Mouse (Mus musculus) left cerebral cortex, adult 2 months (tissue): ENCODE results near the gene Clrn3. TPM values are rescaled to one million over a fixed set of nuclear protein-coding genes. Genes with fewer than 3 reads are reported as not detected.
"Not testable (repeated sequence)": the region's sequence is repeated elsewhere in the genome, so short reads cannot be mapped to it uniquely, and the experiment has no call there.

ENCODE experiments used
- DNase-seq, 2 experiments: peaks; one replicate each; pipeline ENCODE4 v3.0.0; 2021 to 2022; ENCODE audit warnings: low spot score in 2 of 2, mixed read lengths in 1 of 2; ENCODE audit errors: extremely low spot score in 1 of 2
- H3K27ac ChIP-seq: fragments of 200-600 bp; 2 replicates; pipeline ENCODE4 v1.8.1; 2022
- H3K4me3 ChIP-seq: fragments of 200-600 bp; 2 replicates; pipeline ENCODE4 v1.8.1; 2022
- CTCF ChIP-seq: fragments of 200-600 bp; IDR thresholded peaks from 2 replicates; pipeline ENCODE4 v1.8.1; 2022; ENCODE audit warnings: antibody characterized with exemption, mild to moderate bottlenecking, moderate library complexity
- intact Hi-C: fragments of 180-260 bp; cut with DNase I; formaldehyde crosslinking; loops from one replicate; pipeline ENCODE4 v1.15.1; 2025
- long read RNA-seq, 2 experiments: library from polyadenylated mRNA; stranded (forward); transcript quantifications; one replicate each; pipeline ENCODE4 v2.0.0; 2021; ENCODE audit warnings: borderline mapping rate in 2 of 2
- total RNA-seq, 2 experiments: library from RNA; stranded (reverse); gene quantifications; 2 replicates each; pipeline ENCODE4 v1.2.3; 2021

Clrn3 gene
- not detected for total RNA-seq
- long read RNA-seq, experiment 1 = 0 reads
- long read RNA-seq, experiment 2 = 0 reads

GRCm38 (mm10) chr7:135528515-135528914, at the start of gene Clrn3:
Gene Clrn3, minus strand, starts transcription at chr7:135528654.
- H3K4me3 ChIP-seq = no peak within 1 kb of the TSS
- intact Hi-C loops = no loop called here
- H3K27ac ChIP-seq = no peak within 1 kb of the TSS
- no peak for DNase-seq
- no peak for TF ChIP-seq CTCF

- intact Hi-C loops = no loop called here
- no peak overlapping the region for H3K27ac ChIP-seq
- no peak for DNase-seq
- TF ChIP-seq CTCF = no peak
- H3K4me3 ChIP-seq = no peak overlapping the region
Measured at GRCm38 (mm10) chr7:135576329-135576728, 47.9 kb upstream of the Clrn3 start.

DNA sequence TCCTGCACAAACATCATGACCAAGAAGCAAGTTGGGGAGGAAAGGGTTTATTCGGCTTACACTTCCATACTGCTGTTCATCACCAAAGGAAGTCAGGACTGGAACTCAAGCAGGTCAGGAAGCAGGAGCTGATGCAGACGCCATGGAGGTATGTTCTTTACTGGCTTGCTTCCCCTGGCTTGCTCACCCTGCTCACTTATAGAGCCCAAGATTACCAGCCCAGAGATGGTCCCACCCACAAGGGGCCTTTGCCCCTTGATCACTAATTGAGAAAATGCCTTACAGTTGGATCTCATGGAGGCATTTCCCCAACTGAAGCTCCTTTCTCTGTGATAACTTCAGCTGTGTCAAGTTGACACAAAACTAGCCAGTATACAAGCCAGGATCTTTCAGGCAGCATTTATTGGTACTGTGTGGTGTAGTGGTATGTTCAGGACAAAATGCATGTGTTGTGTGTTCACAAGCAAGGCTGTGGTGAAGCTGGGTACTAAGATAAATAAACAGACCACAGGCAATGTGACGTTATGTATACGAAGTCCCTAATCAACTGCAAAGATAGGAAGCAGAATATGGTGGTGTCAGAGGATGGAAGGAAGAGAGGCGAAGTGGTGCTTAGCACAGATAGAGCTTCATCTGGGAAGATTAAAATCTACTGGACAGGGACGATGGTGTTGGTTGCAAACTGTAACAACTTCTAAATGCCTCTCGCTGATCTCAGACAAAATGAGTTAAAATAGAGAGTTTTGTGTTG, 47.0 kb upstream of the Clrn3 start:
- H3K27ac ChIP-seq, intact Hi-C loops, H3K4me3 ChIP-seq, DNase-seq: not testable (repeated sequence)

GRCm38 (mm10) chr7:135571951-135572559, 43.6 kb upstream of the Clrn3 start:
- no peak overlapping the region for H3K27ac ChIP-seq
- intact Hi-C loops = no loop called here
- no peak overlapping the region for H3K4me3 ChIP-seq
- TF ChIP-seq CTCF = no peak
- DNase-seq = no peak

DNA sequence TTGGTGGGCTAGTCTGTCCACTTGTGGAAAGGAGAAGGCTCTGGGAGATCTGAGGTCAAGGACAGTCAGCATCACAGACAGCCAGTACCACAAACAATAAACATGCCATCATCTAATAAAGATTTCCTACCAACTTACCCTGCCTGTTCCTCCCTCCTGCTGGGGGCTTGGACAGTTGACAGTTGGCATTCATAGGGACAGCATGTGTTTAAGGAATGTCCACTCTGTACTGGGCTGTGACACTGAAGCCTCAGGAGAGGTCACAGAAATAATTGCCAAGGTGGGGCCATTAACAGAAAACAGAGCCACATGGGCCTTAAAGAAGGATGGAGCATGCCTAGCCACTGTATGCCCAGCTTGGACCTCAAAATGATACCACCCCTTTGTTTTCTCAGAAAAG, 42.9 kb upstream of the Clrn3 start:
- intact Hi-C loops = no loop called here
- no peak overlapping the region for H3K27ac ChIP-seq
- no peak for TF ChIP-seq CTCF
- no peak overlapping the region for H3K4me3 ChIP-seq
- no peak for DNase-seq

DNA sequence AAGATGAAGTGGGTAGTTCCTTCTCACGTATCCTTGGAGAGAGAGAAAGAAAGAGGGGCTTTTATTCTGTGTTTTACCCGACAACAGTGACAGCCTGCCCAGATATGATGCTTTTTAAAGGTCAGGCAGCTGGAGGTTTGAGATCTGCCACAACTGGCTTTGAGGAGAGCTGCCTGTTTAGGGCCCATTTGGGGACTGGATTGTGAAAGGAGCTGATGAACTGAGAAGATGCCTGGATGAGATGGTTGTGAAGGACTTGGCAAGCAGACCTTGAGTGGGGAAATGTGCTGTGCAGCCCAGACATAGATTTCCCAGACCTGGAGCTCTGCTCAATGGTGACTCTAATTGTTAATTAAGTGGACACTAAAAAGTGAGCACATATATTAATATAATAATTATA, 40.1 kb upstream of the Clrn3 start:
- intact Hi-C loops = no loop called here
- DNase-seq = no peak
- no peak overlapping the region for H3K27ac ChIP-seq
- no peak overlapping the region for H3K4me3 ChIP-seq
- no peak for TF ChIP-seq CTCF

- intact Hi-C loops = no loop called here
Measured at GRCm38 (mm10) chr7:135567582-135567981, 39.1 kb upstream of the Clrn3 start.

DNA sequence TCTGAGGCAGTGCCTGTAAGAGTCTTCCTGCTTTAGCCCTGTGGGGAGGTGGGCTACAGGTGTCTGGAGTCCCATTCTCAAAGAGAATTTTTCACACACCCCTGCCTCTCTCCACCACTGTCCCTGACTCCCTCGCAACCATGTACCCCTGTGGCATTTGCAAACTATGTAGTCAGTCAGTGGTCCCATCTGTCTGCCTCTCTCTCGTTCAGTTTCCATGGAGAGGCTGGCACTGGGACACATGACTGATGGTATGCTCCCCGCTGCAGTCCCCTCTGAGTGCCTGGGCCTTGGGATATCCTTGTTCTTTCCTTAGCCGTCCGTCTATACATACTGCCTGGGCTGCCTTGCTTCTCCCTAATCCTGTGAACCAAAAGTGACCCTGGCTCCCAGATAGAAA, 37.6 kb upstream of the Clrn3 start:
- no peak for DNase-seq
- no peak for TF ChIP-seq CTCF
- intact Hi-C loops = no loop called here
- H3K27ac ChIP-seq = no peak overlapping the region
- H3K4me3 ChIP-seq = no peak overlapping the region

More at GRCm38 (mm10) chr7:135567582-135567981, 39.1 kb upstream of the Clrn3 start:
- no peak for TF ChIP-seq CTCF
- Histone ChIP-seq H3K27ac (no peak overlapping the region), H3K4me3 (no peak overlapping the region)
- no peak for DNase-seq

GRCm38 (mm10) chr7:135564022-135564421, 35.6 kb upstream of the Clrn3 start:
- intact Hi-C loops = no loop called here
- H3K27ac ChIP-seq = no peak overlapping the region
- no peak overlapping the region for H3K4me3 ChIP-seq
- DNase-seq = no peak
- no peak for TF ChIP-seq CTCF

- DNase-seq = no peak
- no peak for TF ChIP-seq CTCF
- H3K4me3 ChIP-seq = no peak overlapping the region
- no peak overlapping the region for H3K27ac ChIP-seq
- intact Hi-C loops = no loop called here
Measured at GRCm38 (mm10) chr7:135560280-135560679, 31.8 kb upstream of the Clrn3 start.

DNA sequence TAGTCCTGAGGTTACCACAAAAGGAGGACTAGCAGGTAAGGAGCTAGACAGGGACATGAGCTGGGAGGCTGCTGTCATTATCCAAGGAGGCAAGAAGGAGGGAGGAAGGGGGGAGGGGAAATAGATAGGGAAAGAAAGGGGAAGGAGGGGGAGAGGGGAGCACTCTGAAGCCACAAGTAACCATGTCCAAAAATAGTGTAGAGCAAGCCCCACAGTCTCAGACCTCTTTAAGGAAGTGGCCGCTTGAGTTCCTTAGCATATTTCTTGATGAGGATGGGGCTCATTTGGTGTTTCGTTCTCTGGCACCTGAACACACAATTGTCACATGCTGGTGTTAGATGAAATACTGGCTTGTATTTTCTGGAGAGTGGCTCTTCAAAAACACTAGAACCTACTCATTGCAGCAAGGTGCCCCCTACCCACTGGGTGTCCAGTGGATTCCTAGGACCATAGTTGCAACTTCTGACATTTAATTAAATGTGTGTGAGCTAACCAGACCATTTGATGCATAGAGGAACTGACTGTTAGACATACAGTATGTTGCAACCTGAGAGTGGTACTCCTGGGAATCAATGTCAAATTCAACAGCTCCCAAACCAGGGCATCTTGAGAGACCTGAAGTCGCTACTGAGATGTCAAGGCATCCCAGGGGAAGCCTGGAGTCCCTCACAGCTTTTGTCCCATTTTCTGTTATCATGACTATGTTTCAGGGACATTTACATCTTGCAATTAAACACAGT, 28.4 kb upstream of the Clrn3 start:
- no peak for TF ChIP-seq CTCF
- Histone ChIP-seq H3K27ac (no peak overlapping the region), H3K4me3 (no peak overlapping the region)
- DNase-seq = no peak
- intact Hi-C loops = no loop called here

DNA sequence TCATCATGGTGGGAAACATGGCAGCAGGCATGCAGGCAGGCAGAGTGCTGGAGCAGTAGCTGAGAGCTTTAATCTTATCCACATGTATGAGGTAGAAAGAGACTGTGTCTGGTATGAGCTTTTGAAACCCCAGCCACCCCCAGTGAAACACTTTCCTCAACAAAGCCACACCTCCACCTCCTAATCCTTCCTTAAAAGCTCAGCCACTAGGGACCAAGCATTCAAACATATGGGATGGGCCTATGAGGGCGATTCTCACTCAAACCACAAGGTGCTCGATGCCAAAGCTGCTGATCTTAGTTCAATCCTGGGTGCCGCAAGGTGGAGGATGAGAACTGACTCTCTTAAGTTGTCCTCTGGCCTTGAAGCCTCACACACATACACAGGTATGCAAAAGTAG, 25.1 kb upstream of the Clrn3 start:
- DNase-seq = no peak
- TF ChIP-seq CTCF = no peak
- H3K4me3 ChIP-seq = no peak overlapping the region
- intact Hi-C loops = no loop called here
- H3K27ac ChIP-seq = no peak overlapping the region
